19 mouse cellular contexts compared by ENCODE assay signal in the genomic region with DNA sequence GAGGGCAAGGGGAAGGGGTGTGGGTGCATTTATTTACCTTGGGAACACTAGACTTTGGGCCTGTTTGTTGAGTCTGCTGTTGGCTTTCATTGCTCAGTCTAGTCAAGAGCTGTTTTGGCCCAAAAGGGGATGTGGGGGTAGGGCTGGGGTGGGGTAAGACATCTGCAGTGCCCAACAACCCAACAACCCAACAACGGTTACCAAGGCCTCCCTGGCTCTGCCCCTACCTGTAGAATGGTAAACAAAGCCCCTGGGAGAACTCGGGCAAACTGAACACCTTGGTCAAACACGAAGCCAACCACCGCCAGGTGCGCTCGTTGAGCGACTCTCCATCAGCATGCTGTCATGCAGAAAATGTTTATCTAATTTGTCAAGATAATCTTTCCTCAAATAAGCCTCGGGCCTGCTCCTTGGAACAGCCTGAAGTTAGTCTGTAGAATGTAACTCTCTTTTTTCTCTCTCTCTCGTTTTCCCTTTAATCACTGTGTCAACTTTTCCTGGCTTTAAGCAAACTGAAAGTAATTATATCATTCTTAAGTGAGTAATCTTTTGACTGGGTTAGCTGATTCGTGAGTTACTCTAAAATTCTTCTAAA.
DNase-seq lines count a peak whose midpoint lies in the region; ATAC-seq lines count a peak whose summit lies in the region.
"Had no signal": no experiment of that assay in that cellular context is flagged by ENCODE, and none has a peak within 500 bp of the region (broad histone marks: within the 10 kb centered on the region; RNA-seq: fewer than 3 reads in every experiment).

No protein-coding gene starts in this region.

- WGBS in liver, embryonic 16.5 days (ENCODE audit: insufficient replicate concordance): 56% methylated on average over 10 of the region's 10 CpGs
- WGBS in liver, embryonic 11.5 days: 70% methylated on average over 10 of the region's 10 CpGs
- WGBS in stomach, embryonic 15.5 days: 22% methylated on average over 10 of the region's 10 CpGs

- DNase-seq in liver, embryonic 11.5 days (ENCODE audit: low spot score): no peak
- DNase-seq in lung, adult 18-20 months: peak; percentile 67 to 79
- peak; percentile 14 for DNase-seq in lung, postnatal 10 days
- DNase-seq in ovary, postnatal 36 days (ENCODE audit: low spot score): no peak
- DNase-seq in ovary, postnatal 10 days (ENCODE audit: low spot score): no peak
- DNase-seq in embryo, embryonic 10 days (ENCODE audit: low spot score): no peak
- DNase-seq: adrenal gland, postnatal 14 days; cerebellum, adult 2 months; cerebellum, postnatal 25 days; heart, postnatal 36 days; kidney, postnatal 25 days; thymus, postnatal 25 days had no signal

- H3K9ac ChIP-seq in liver, embryonic 16.5 days (ENCODE audit: low read depth, low read length): no peak overlapping the region
- no peak overlapping the region for H3K9ac ChIP-seq in liver, embryonic 11.5 days (ENCODE audit: low read depth, low read length)
- no peak overlapping the region for H3K9ac ChIP-seq in stomach, embryonic 15.5 days
- H3K9ac ChIP-seq: forebrain, embryonic 12.5 days; heart, embryonic 15.5 days; hindbrain, embryonic 13.5 days had no signal

- no peak overlapping the region for H3K27ac ChIP-seq in liver, embryonic 16.5 days (ENCODE audit: low read length)
- no peak overlapping the region for H3K27ac ChIP-seq in liver, embryonic 11.5 days (ENCODE audit: low read depth, low read length)
- peak overlapping the region; percentile 45; the same call in 1 of the 2 replicates for H3K27ac ChIP-seq in stomach, embryonic 15.5 days
- H3K27ac ChIP-seq: forebrain, embryonic 12.5 days; heart, embryonic 15.5 days; hindbrain, embryonic 13.5 days; limb, embryonic 10.5 days had no signal

- no peak overlapping the region for H3K4me3 ChIP-seq in liver, embryonic 16.5 days (ENCODE audit: low read depth, low read length)
- H3K4me3 ChIP-seq in liver, embryonic 11.5 days (ENCODE audit: low read depth, low read length): no peak overlapping the region
- H3K4me3 ChIP-seq in stomach, embryonic 15.5 days (replicated peaks): no peak overlapping the region
- H3K4me3 ChIP-seq: forebrain, embryonic 12.5 days; heart, embryonic 15.5 days; hindbrain, embryonic 13.5 days; limb, embryonic 10.5 days had no signal

- no peaks in the 10 kb centered on the region for H3K27me3 ChIP-seq in liver, embryonic 16.5 days (ENCODE audit: control insufficient read depth, insufficient read depth, low read depth, low read length)
- 0 out of 2 replicates have a peak, but pooled peaks cover 4% of the 10 kb centered on the region for H3K27me3 ChIP-seq in liver, embryonic 11.5 days (replicated peaks; ENCODE audit: control insufficient read depth, insufficient read depth, low read length)
- H3K27me3 ChIP-seq in stomach, embryonic 15.5 days (replicated peaks): no peaks in the 10 kb centered on the region
- H3K27me3 ChIP-seq: forebrain, embryonic 12.5 days; heart, embryonic 15.5 days; hindbrain, embryonic 13.5 days had no signal

- peak; percentile 35; the same call in 1 of the 2 replicates for ATAC-seq in liver, embryonic 16.5 days (ENCODE audit: low read depth)
- ATAC-seq in liver, embryonic 11.5 days (replicated peaks; ENCODE audit: low FRiP score): no peak
- ATAC-seq in stomach, embryonic 15.5 days (ENCODE audit: insufficient read depth, low FRiP score, low read depth): peak; percentile 86

- H3K9me3 ChIP-seq in liver, embryonic 16.5 days (replicated peaks; ENCODE audit: control insufficient read depth, low read length): no peaks in the 10 kb centered on the region
- H3K9me3 ChIP-seq in liver, embryonic 11.5 days (ENCODE audit: control insufficient read depth, low read length): no peaks in the 10 kb centered on the region
- no peaks in the 10 kb centered on the region for H3K9me3 ChIP-seq in stomach, embryonic 15.5 days
- H3K9me3 ChIP-seq: forebrain, embryonic 12.5 days; heart, embryonic 15.5 days; hindbrain, embryonic 13.5 days; limb, embryonic 10.5 days had no signal

- no peak overlapping the region for H3K4me2 ChIP-seq in liver, embryonic 16.5 days (ENCODE audit: low read depth, low read length)
- no peak overlapping the region for H3K4me2 ChIP-seq in liver, embryonic 11.5 days
- H3K4me2 ChIP-seq in stomach, embryonic 15.5 days: no peak overlapping the region
- H3K4me2 ChIP-seq: forebrain, embryonic 12.5 days; heart, embryonic 15.5 days; hindbrain, embryonic 13.5 days; midbrain, embryonic 11.5 days had no signal

- H3K36me3 ChIP-seq in liver, embryonic 16.5 days (ENCODE audit: control insufficient read depth, insufficient read depth): no peaks in the 10 kb centered on the region
- H3K36me3 ChIP-seq in liver, embryonic 11.5 days (ENCODE audit: control insufficient read depth, insufficient read depth, low read length): no peaks in the 10 kb centered on the region
- no peaks in the 10 kb centered on the region for H3K36me3 ChIP-seq in stomach, embryonic 15.5 days
- H3K36me3 ChIP-seq: forebrain, embryonic 12.5 days; heart, embryonic 15.5 days; hindbrain, embryonic 13.5 days; limb, embryonic 10.5 days had no signal

- H3K4me1 ChIP-seq in liver, embryonic 16.5 days (ENCODE audit: control insufficient read depth, low read depth, low read length): no peaks in the 10 kb centered on the region; the same call in 1 of the 2 replicates
- H3K4me1 ChIP-seq in liver, embryonic 11.5 days (replicated peaks; ENCODE audit: control insufficient read depth, insufficient read depth, low read length): no peaks in the 10 kb centered on the region
- no peaks in the 10 kb centered on the region; the same call in none of the 2 replicates for H3K4me1 ChIP-seq in stomach, embryonic 15.5 days
- H3K4me1 ChIP-seq: heart, embryonic 15.5 days; hindbrain, embryonic 13.5 days; limb, embryonic 10.5 days had no signal

Comparison
In these comparisons a context has a peak if more than half of its experiments do, and no peak if none do; other contexts are left out.
1. DNase-seq: peak in lung, adult 18-20 months (2 of 2) and lung, postnatal 10 days (single experiment); none in liver, embryonic 11.5 days (single experiment), ovary, postnatal 36 days (single experiment), ovary, postnatal 10 days (single experiment) and embryo, embryonic 10 days (single experiment).